Mouse (Mus musculus): Measurements from ENCODE around the gene Clec4d. TPM values are rescaled to one million over a fixed set of nuclear protein-coding genes. Genes with fewer than 3 reads are reported as not detected.
"Not testable (repeated sequence)": the region's sequence is repeated elsewhere in the genome, so short reads cannot be mapped to it uniquely, and the experiment has no call there.

The Clec4d gene
- polyA plus RNA-seq, 1 experiment from 2014 or later, result not detected

GRCm38 (mm10) chr6:123286311-123286710 lies 24.4 kb downstream of the Clec4d start:
- no peak for ATAC-seq (ENCODE audit: insufficient number of reproducible peaks, insufficient read depth, low FRiP score, low read depth)
- H3K9ac ChIP-seq (ENCODE audit: low read length), result no peak overlapping the region
- H3K27ac ChIP-seq (replicated peaks in 1 of 2; ENCODE audit: control insufficient read depth in 1 of 2, insufficient read depth in 1 of 2, low read depth in 2 of 2, low read length in 2 of 2), result no peak overlapping the region
- H3K9me3 ChIP-seq (ENCODE audit: control insufficient read depth, low read length), result 0 out of 2 replicates have a peak, but pooled peaks cover 5% of the 10 kb centered on the region
- H3K4me2 ChIP-seq (ENCODE audit: low read length), result no peak overlapping the region
- no peaks in the 10 kb centered on the region for H3K36me3 ChIP-seq (ENCODE audit: control insufficient read depth, insufficient read depth, low read length)
- no peak overlapping the region for H3K4me3 ChIP-seq (ENCODE audit: control insufficient read depth in 1 of 2, insufficient read depth in 1 of 2, low read depth in 1 of 2, low read length in 2 of 2)
- H3K27me3 ChIP-seq (ENCODE audit: control insufficient read depth, insufficient read depth, low read length), result no peaks in the 10 kb centered on the region
- H3K4me1 ChIP-seq (ENCODE audit: control insufficient read depth in 2 of 2, insufficient read depth in 2 of 2, low read length in 2 of 2), result no peaks in the 10 kb centered on the region
- WGBS, result 76% methylated on average over 2 of the region's 2 CpGs

GRCm38 (mm10) chr6:123288931-123289330 lies 27.0 kb downstream of the Clec4d start:
- ATAC-seq (ENCODE audit: insufficient number of reproducible peaks, insufficient read depth, low FRiP score, low read depth), result no peak
- no peaks in the 10 kb centered on the region for H3K9me3 ChIP-seq (ENCODE audit: control insufficient read depth, low read length)
- H3K36me3 ChIP-seq (ENCODE audit: control insufficient read depth, insufficient read depth, low read length), result no peaks in the 10 kb centered on the region
- H3K9ac ChIP-seq (ENCODE audit: low read length), result no peak overlapping the region
- H3K4me3 ChIP-seq (ENCODE audit: control insufficient read depth in 1 of 2, insufficient read depth in 1 of 2, low read depth in 1 of 2, low read length in 2 of 2), result no peak overlapping the region
- no peak overlapping the region for H3K4me2 ChIP-seq (ENCODE audit: low read length)
- H3K27ac ChIP-seq (replicated peaks in 1 of 2; ENCODE audit: control insufficient read depth in 1 of 2, insufficient read depth in 1 of 2, low read depth in 2 of 2, low read length in 2 of 2), result no peak overlapping the region
- no peaks in the 10 kb centered on the region for H3K27me3 ChIP-seq (ENCODE audit: control insufficient read depth, insufficient read depth, low read length)
- H3K4me1 ChIP-seq (ENCODE audit: control insufficient read depth in 2 of 2, insufficient read depth in 2 of 2, low read length in 2 of 2), result no peaks in the 10 kb centered on the region
- 61% methylated on average over 10 of the region's 10 CpGs for WGBS

DNA sequence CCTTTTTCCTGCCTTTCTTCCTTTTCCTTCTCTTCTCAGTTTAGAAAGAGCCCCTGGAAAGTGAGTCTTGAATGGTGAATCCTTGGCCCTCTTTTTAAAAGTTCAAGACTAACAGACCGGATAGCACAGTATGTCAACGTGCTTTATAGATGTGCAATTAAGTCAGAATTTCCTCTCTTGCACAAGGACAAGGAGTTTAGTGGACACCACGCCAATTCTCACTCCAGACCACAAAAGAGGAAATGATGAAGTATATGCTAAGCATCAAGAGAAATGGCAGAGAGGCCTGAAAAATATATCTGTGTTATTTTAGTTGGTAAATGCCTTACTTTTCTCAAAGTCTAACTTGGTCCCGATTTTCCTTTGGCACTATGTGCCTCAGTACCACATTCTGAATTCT lies 27.8 kb downstream of the Clec4d start, which contains the start of gene Clec4e:
TSS of gene Clec4e (minus strand) at position 118 of the 400 bp plus-strand sequence.
- 68% methylated on average over 4 of the region's 4 CpGs for WGBS
- H3K4me3 ChIP-seq (ENCODE audit: control insufficient read depth in 1 of 2, insufficient read depth in 1 of 2, low read depth in 1 of 2, low read length in 2 of 2), result no peak within 1 kb of the TSS
- no peak within 1 kb of the TSS for H3K4me2 ChIP-seq (ENCODE audit: low read length)
- H3K4me1 ChIP-seq (ENCODE audit: control insufficient read depth in 2 of 2, insufficient read depth in 2 of 2, low read length in 2 of 2), result no peaks in the 10 kb centered on the region
- no peak within 1 kb of the TSS for H3K27ac ChIP-seq (replicated peaks in 1 of 2; ENCODE audit: control insufficient read depth in 1 of 2, insufficient read depth in 1 of 2, low read depth in 2 of 2, low read length in 2 of 2)
- H3K9me3 ChIP-seq (ENCODE audit: control insufficient read depth, low read length), result no peaks in the 10 kb centered on the region
- no peak within 1 kb of the TSS for H3K9ac ChIP-seq (ENCODE audit: low read length)
- H3K36me3 ChIP-seq (ENCODE audit: control insufficient read depth, insufficient read depth, low read length), result no peaks in the 10 kb centered on the region
- ATAC-seq (ENCODE audit: insufficient number of reproducible peaks, insufficient read depth, low FRiP score, low read depth), result no peak
- H3K27me3 ChIP-seq (ENCODE audit: control insufficient read depth, insufficient read depth, low read length), result no peaks in the 10 kb centered on the region

- 85% methylated on average over 1 of the region's 1 CpGs for WGBS
- H3K27me3 ChIP-seq (ENCODE audit: control insufficient read depth, insufficient read depth, low read length), result no peaks in the 10 kb centered on the region
- H3K4me2 ChIP-seq (ENCODE audit: low read length), result no peak overlapping the region
- no peaks in the 10 kb centered on the region for H3K36me3 ChIP-seq (ENCODE audit: control insufficient read depth, insufficient read depth, low read length)
- no peaks in the 10 kb centered on the region for H3K9me3 ChIP-seq (ENCODE audit: control insufficient read depth, low read length)
- no peak; the same call in 1 of the 2 replicates for ATAC-seq (ENCODE audit: insufficient number of reproducible peaks, insufficient read depth, low FRiP score, low read depth)
- no peak overlapping the region for H3K27ac ChIP-seq (replicated peaks in 1 of 2; ENCODE audit: control insufficient read depth in 1 of 2, insufficient read depth in 1 of 2, low read depth in 2 of 2, low read length in 2 of 2)
- no peak overlapping the region for H3K4me3 ChIP-seq (ENCODE audit: control insufficient read depth in 1 of 2, insufficient read depth in 1 of 2, low read depth in 1 of 2, low read length in 2 of 2)
- H3K4me1 ChIP-seq (ENCODE audit: control insufficient read depth in 2 of 2, insufficient read depth in 2 of 2, low read length in 2 of 2), result no peaks in the 10 kb centered on the region
- no peak overlapping the region for H3K9ac ChIP-seq (ENCODE audit: low read length)
Observed at GRCm38 (mm10) chr6:123292751-123293400, 31.0 kb downstream of the Clec4d start.

DNA sequence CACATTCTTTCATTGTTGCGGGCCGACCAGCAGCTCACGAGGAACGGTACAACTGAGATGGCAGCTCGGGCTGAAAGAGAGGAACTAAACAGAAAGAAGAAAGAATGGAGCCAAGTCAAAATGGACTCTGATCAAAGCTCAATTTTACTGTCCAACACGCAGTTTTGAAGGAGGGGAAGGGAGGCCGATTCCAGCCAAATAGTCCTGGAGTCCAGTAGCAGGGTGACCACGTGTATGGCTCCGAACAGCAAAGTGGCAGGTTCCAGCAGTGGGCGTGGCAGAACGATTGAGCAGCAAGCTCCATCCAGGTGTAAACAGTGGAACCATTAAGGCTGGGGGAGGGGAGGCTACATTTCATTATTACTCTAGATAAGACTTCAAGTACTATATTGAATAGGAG lies 31.6 kb downstream of the Clec4d start:
- not testable (repeated sequence) for H3K4me2 ChIP-seq (ENCODE audit: low read length); H3K27ac ChIP-seq (replicated peaks in 1 of 2; ENCODE audit: control insufficient read depth in 1 of 2, insufficient read depth in 1 of 2, low read depth in 2 of 2, low read length in 2 of 2); ATAC-seq (ENCODE audit: insufficient number of reproducible peaks, insufficient read depth, low FRiP score, low read depth); H3K9me3 ChIP-seq (ENCODE audit: control insufficient read depth, low read length); H3K4me1 ChIP-seq (ENCODE audit: control insufficient read depth in 2 of 2, insufficient read depth in 2 of 2, low read length in 2 of 2); H3K36me3 ChIP-seq (ENCODE audit: control insufficient read depth, insufficient read depth, low read length); H3K27me3 ChIP-seq (ENCODE audit: control insufficient read depth, insufficient read depth, low read length); H3K9ac ChIP-seq (ENCODE audit: low read length); H3K4me3 ChIP-seq (ENCODE audit: control insufficient read depth in 1 of 2, insufficient read depth in 1 of 2, low read depth in 1 of 2, low read length in 2 of 2)
- WGBS, result 79% methylated on average over 11 of the region's 11 CpGs

DNA sequence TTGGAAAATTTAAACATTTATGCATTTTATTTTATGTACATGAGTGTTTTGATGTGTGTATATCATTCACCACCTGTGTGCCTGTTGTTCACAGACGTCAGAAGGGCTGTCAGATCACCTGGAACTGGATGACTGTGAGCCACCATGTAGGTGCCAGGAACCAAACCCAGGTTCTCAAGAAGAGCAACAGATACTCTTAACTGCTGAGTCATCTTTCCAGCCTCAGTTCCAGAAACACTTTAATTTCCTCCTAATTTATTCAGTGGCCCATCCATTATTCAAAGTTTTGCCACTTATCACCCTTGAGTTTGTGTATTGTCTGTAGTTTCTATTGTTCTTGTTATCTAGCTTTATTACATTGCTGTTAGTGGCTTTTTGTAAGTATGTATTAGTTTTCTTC lies 34.8 kb downstream of the Clec4d start:
- WGBS, result 45% methylated on average over 1 of the region's 1 CpGs
- H3K9me3 ChIP-seq (ENCODE audit: control insufficient read depth, low read length), result no peaks in the 10 kb centered on the region
- no peak overlapping the region for H3K4me3 ChIP-seq (ENCODE audit: control insufficient read depth in 1 of 2, insufficient read depth in 1 of 2, low read depth in 1 of 2, low read length in 2 of 2)
- H3K9ac ChIP-seq (ENCODE audit: low read length), result no peak overlapping the region
- no peaks in the 10 kb centered on the region for H3K4me1 ChIP-seq (ENCODE audit: control insufficient read depth in 2 of 2, insufficient read depth in 2 of 2, low read length in 2 of 2)
- no peaks in the 10 kb centered on the region for H3K36me3 ChIP-seq (ENCODE audit: control insufficient read depth, insufficient read depth, low read length)
- ATAC-seq (ENCODE audit: insufficient number of reproducible peaks, insufficient read depth, low FRiP score, low read depth), result no peak
- no peak overlapping the region for H3K27ac ChIP-seq (replicated peaks in 1 of 2; ENCODE audit: control insufficient read depth in 1 of 2, insufficient read depth in 1 of 2, low read depth in 2 of 2, low read length in 2 of 2)
- H3K4me2 ChIP-seq (ENCODE audit: low read length), result no peak overlapping the region
- H3K27me3 ChIP-seq (ENCODE audit: control insufficient read depth, insufficient read depth, low read length), result no peaks in the 10 kb centered on the region

DNA sequence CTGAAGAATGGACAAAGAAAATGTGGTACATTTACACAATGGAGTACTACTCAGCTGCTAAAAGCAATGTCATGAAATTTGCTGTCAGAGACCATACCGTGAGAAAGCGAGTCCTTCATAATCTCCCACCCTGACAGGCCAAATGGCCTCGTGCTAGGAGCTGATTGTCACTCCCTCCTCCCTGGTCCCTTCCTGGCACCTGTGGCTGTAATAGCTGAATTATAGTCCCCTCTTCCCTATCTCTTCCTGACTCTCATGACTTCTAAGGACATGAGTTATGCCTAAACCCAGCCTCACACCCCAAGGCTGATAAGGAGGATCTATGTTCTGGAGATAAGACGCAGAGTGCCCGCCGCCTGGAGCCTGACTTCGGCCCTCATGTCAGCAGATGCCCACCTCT lies 44.4 kb downstream of the Clec4d start:
- WGBS, result 57% methylated on average over 7 of the region's 7 CpGs
- ATAC-seq (ENCODE audit: insufficient number of reproducible peaks, insufficient read depth, low FRiP score, low read depth); H3K9ac ChIP-seq (ENCODE audit: low read length); H3K36me3 ChIP-seq (ENCODE audit: control insufficient read depth, insufficient read depth, low read length); H3K27ac ChIP-seq (replicated peaks in 1 of 2; ENCODE audit: control insufficient read depth in 1 of 2, insufficient read depth in 1 of 2, low read depth in 2 of 2, low read length in 2 of 2); H3K9me3 ChIP-seq (ENCODE audit: control insufficient read depth, low read length); H3K4me3 ChIP-seq (ENCODE audit: control insufficient read depth in 1 of 2, insufficient read depth in 1 of 2, low read depth in 1 of 2, low read length in 2 of 2); H3K4me1 ChIP-seq (ENCODE audit: control insufficient read depth in 2 of 2, insufficient read depth in 2 of 2, low read length in 2 of 2); H3K4me2 ChIP-seq (ENCODE audit: low read length); H3K27me3 ChIP-seq (ENCODE audit: control insufficient read depth, insufficient read depth, low read length): not testable (repeated sequence)

DNA sequence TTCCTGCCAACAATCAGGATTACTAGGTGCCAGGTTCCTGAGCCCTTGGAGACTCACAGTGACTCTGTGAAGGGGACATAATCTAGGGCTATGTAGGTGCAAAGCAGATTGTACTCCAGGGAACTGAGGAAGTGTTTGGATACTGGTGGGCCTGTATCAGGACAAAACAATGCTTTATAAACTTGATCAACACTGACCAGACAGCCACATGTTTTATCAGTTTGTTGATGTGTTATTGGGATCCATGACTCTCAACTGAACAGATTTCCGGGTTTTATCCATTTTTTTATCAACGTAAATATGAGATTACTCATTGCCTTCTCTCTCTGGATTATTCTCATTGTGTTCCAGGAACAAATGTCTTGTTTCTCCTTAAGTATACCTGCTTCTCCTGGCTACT lies 46.1 kb downstream of the Clec4d start, which contains the start of gene Vmn2r19:
TSS of gene Vmn2r19 (plus strand) at position 301 of the 400 bp plus-strand sequence.
- no peak within 1 kb of the TSS for H3K27ac ChIP-seq (replicated peaks in 1 of 2; ENCODE audit: control insufficient read depth in 1 of 2, insufficient read depth in 1 of 2, low read depth in 2 of 2, low read length in 2 of 2)
- no peak within 1 kb of the TSS for H3K9ac ChIP-seq (ENCODE audit: low read length)
- no peak within 1 kb of the TSS for H3K4me2 ChIP-seq (ENCODE audit: low read length)
- no peaks in the 10 kb centered on the region for H3K4me1 ChIP-seq (ENCODE audit: control insufficient read depth in 2 of 2, insufficient read depth in 2 of 2, low read length in 2 of 2)
- whole genome bisulfite sequencing, result 69% methylated on average over 2 of the region's 2 CpGs
- no peaks in the 10 kb centered on the region for H3K9me3 ChIP-seq (ENCODE audit: control insufficient read depth, low read length)
- H3K4me3 ChIP-seq (ENCODE audit: control insufficient read depth in 1 of 2, insufficient read depth in 1 of 2, low read depth in 1 of 2, low read length in 2 of 2), result no peak within 1 kb of the TSS
- no peak for ATAC-seq (ENCODE audit: insufficient number of reproducible peaks, insufficient read depth, low FRiP score, low read depth)
- H3K27me3 ChIP-seq (ENCODE audit: control insufficient read depth, insufficient read depth, low read length), result no peaks in the 10 kb centered on the region
- H3K36me3 ChIP-seq (ENCODE audit: control insufficient read depth, insufficient read depth, low read length), result no peaks in the 10 kb centered on the region

All from heart, embryonic 14.5 days (tissue).